Mouse (Mus musculus) testis, postnatal 14 days (tissue): Measurements from ENCODE around the gene Lrfn2.

Experiments used
- DNase-seq: peaks from one replicate; pipeline ENCODE4 v3.0.0; 2021; ENCODE audit warnings: low spot score

Gene Lrfn2

DNA sequence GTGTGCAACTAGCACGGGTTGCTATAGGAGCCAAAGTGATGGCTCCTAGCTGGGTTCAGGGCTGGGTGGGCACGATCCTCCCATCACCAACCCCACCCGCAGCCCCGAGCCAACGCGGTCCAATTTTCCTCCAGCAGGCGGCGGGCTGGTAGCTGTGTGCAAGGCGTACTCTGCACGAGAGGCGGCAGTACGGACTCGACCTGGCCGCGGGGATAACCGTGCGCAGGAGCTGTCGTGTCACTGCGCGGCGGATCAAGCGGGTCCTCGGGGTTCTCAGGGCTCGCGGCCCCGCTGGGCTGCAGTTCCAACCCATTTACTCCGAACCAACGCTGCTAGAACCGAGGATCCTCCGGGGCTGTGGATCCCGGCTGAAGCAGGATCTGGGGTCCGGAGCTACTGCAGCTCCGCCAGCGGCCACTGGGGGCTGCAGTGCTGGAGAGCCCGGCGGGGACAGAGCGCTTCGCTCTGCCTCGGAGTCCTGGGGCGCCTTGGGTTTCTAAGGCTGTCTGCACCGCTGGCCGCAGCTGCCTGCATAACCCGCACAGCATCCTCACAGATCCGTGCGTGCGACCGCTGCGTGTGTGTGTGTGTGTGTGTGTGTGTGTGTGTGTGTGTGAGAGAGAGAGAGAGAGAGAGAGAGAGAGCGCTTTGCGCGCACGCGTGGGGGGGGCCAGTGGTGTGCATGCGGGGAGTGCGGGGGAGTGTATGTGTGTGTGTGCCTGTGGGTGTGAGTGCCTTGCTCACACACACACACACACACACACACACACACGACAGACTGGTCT, at the start of gene Lrfn2:
Gene Lrfn2 (plus strand): TSS at position 759 of the 785 bp plus-strand sequence.
- peak; percentile 44 for DNase-seq

GRCm38 (mm10) chr17:48887472-48888385, 44.5 kb upstream of the Lrfn2 start:
- DNase-seq: no peak

- DNase-seq: no peak
Observed at GRCm38 (mm10) chr17:48905286-48906040, 26.7 kb upstream of the Lrfn2 start.

DNA sequence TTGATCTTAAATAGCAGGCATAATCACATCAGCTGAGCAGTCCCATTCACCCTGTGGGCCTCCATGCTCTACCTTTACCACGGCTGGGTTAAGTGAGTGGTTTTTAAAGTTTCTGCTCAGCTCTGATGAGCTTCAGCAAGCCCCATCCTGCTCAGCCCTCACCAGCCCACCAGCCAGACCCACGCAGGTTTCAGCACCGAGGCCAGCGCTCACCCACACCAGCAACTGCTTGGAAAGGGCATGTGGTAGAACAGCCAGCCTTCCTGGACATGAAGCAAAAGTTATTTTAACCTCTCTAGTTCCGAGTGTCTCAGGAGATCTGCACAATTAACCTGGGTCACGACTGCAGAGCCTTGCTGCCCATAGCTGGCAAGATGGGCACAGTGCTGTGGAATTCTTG, 18.7 kb upstream of the Lrfn2 start:
- no peak for DNase-seq

DNA sequence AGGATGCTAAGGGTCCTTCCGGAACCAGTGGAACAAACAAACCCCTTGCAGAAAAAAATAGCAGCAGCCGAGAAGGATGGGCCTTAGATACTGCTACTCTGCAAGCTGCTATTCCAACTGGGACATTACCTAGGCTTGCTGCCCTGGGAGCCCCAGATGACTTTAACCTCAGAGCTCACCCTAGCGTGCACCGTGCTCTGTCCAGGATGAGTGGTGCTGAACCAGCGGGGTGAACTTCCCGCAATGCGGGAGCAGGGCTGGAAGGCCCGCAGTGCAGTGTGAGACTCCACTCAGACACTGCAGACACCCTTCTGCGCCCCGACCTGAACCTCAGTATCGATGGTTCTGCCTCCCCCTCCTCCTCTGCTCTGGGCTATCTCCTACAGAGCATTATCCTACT, 14.8 kb upstream of the Lrfn2 start:
- no peak for DNase-seq

- DNase-seq: no peak
Observed at GRCm38 (mm10) chr17:48918458-48918857, 13.7 kb upstream of the Lrfn2 start.

DNA sequence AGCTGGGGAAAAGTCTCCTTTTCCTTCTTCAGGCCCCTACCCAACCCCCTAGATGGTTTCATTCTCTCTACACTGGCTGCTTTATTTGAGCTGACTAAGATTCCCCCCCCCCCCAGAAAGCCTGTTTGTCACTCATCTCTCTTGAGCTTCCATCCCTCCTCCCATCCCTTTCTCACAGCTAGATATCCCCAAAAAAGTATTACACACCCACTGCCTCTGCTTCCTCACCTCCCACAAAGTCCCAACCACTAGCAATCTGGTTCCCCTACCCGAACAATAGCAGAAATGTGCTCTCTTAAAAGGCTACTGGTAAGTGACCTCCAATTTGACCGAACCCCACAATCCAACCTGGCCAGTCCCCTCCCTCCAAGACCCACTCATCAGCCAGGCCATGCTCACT, 9.3 kb upstream of the Lrfn2 start:
- DNase-seq: no peak

DNA sequence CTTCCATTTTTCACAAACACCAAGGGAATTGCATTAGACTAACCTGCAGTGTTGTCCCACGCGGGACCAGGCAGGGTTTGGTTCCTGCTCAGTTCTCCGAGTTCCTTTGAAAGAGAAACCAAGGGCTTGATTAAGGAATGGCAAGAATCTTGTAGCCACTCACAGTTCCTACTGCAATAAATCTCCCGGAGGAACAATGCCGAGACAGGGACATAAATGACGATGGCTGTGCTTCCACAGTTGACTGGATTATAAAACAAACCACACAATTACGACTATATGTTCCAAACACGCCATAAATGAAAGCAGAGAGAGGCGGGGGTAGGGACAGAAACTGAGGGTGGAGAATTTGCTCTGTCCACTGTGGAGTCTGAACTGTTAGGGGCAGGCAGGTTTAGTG, 6.8 kb upstream of the Lrfn2 start:
- no peak for DNase-seq

DNA sequence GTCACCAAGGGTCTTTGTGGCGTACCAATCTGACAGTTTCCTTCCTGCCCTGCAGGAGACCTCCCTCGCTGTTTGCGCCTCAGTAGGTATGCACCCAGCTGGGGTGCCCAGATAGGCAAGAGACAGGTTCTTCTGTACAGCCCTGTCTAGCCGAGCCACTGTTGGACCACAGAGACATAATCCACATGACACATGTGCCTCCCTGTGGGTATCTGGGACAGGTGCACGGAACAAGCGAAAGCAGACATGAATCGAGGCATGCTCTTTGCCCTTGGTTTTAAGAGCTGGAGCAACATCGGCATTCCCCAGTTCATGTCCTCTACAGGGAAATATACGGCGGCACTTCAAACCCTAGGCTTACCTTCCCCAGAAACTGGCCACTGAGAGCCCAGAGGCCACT, 1.2 kb upstream of the Lrfn2 start:
- no peak for DNase-seq

GRCm38 (mm10) chr17:48932406-48932906, 277 bp downstream of the Lrfn2 start:
- DNase-seq: no peak

- DNase-seq: no peak
Observed at GRCm38 (mm10) chr17:48932916-48933315, 737 bp downstream of the Lrfn2 start.

- DNase-seq: no peak
Observed at GRCm38 (mm10) chr17:48935201-48935600, 3.0 kb downstream of the Lrfn2 start.

- DNase-seq: no peak
Observed at GRCm38 (mm10) chr17:48936445-48937141, 4.4 kb downstream of the Lrfn2 start.

DNA sequence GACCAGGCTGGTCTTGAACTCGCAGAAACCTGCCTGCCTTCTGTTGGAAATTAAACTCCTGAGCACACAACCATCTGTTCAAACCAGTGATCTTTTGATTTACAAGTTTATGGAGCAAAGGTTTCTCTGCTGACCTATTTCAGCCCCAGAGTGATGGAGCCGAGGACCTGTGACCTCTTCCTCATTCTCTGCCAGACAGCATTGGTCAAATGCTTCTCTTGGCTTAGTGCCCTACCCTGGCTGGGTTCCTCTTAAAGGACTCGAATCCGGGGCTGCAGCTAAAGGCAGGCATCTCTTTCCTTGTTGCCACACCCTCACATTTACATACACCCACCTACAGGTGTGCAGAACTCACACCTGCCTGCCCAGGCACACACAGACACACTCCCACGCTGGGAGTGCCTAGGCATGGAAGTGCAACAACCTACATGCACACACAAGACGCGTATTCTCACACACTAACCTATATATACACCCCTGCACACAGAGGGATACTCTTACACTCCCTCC, 6.6 kb downstream of the Lrfn2 start:
- DNase-seq: no peak

GRCm38 (mm10) chr17:48946315-48946714, 14.1 kb downstream of the Lrfn2 start:
- no peak for DNase-seq

DNA sequence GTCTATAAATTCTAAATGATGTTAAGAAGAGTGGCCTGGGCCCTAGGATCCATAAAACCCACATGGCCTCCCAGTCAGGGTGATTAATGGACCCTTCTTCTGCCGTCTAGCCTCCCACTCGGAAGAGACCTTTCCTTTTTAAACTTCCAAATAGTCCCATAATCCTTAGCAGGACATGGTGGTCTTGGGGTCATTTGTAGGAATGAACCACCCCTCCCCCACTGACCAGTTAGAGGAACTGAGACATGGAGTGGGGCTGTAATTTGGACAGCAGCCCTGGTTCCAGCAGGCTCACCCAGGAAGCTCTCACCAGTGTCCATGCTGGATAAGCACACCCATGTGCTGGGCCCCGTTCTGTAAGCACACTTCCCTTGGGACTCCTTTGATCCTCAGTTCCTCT, 14.6 kb downstream of the Lrfn2 start:
- DNase-seq: no peak

DNA sequence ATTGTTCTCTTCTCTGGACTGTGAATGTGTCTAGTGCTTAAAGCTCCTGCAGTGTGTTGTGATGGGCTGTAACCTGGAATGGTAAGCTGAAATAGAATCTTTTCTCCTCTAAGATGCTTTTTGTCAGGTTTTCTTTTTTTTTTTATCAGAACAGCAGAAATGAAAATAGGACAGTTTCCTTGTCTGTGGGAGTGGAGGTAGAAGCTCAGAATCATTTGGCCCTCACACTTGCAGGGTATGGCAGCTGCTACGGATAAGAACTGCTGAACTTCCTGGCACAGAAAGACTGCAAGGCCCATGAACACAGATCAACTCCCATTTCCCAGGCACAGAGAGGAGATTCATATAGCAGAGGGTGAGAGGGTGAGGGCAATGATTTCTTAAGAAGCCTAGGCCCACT, 19.1 kb downstream of the Lrfn2 start:
- DNase-seq: no peak

DNA sequence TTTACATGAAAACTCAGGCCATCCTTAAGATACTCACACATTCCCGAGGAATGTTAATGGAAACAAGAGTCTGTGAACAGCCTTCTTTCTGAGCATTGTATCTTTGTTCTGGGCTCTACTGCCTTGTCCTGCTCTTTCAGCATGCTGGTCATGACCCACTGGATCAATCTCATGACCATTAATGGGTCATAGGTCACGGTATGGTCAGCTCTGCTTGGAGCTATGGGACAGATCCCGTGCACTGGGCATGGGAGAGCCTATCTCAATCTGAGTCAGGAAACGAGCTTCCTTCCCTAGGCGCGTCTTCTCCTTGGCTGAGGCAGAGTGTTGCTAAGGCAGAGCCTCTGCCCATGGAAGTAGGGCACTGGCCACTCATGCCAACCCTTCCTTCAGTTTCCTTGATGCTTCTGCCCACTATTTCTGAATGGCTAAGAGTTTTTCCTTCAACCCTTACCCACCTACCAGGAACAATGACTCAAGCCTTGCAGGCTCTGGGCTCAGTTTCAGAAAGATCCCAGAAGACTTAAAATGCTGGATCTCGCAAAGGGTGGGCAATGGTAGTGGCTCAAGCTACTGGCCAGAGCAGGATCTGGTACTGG, 24.0 kb downstream of the Lrfn2 start:
- DNase-seq: no peak

- no peak for DNase-seq
Observed at GRCm38 (mm10) chr17:48960161-48960698, 28.1 kb downstream of the Lrfn2 start.

DNA sequence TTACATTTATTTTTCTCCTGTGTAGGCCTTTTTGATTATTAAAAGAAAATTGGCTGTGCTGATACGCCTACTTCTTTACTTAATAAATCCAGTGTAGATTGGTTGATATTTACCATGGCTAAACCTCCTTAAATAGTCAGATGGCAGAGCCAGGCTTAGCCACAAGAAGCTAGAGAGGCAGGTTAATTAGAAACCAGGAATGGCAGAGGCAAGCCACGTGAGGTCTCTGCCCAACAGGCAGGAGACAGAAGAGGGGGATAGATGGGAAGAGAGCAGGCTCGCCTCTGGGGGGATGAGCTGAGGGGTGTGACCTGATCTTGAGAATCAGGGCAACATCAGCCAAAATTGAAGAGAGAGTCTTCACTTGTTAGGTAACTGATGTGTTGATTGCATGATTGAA, 30.5 kb downstream of the Lrfn2 start:
- no peak for DNase-seq

GRCm38 (mm10) chr17:48963740-48964139, 31.6 kb downstream of the Lrfn2 start:
- DNase-seq: no peak
